Mouse (Mus musculus): ENCODE data around the gene Mthfd2. TPM values are rescaled to one million over a fixed set of nuclear protein-coding genes. Genes with fewer than 3 reads are reported as not detected.

Gene Mthfd2
- polyA plus RNA-seq, 1 experiment from 2014 or later, result 42.0 TPM

GRCm38 (mm10) chr6:83323652-83324419, 1.9 kb downstream of the Mthfd2 start:
- no peak for ATAC-seq
- no peaks in the 10 kb centered on the region for H3K9me3 ChIP-seq
- 61% methylated on average over 8 of the region's 8 CpGs for WGBS
- H3K4me1 ChIP-seq (replicated peaks), result 0 out of 2 replicates have a peak, but pooled peaks cover 8% of the 10 kb centered on the region
- H3K4me2 ChIP-seq (replicated peaks), result no peak overlapping the region
- H3K4me3 ChIP-seq (replicated peaks), result no peak overlapping the region
- no peak overlapping the region for H3K27ac ChIP-seq
- H3K36me3 ChIP-seq, result no peaks in the 10 kb centered on the region
- no peak overlapping the region for H3K9ac ChIP-seq
- no peaks in the 10 kb centered on the region for H3K27me3 ChIP-seq (replicated peaks)

- ATAC-seq, result no peak
- H3K4me1 ChIP-seq (replicated peaks), result 0 out of 2 replicates have a peak, but pooled peaks cover 8% of the 10 kb centered on the region
- no peak overlapping the region for H3K9ac ChIP-seq
- no peaks in the 10 kb centered on the region for H3K27me3 ChIP-seq (replicated peaks)
- H3K9me3 ChIP-seq, result no peaks in the 10 kb centered on the region
- no peak overlapping the region for H3K4me3 ChIP-seq (replicated peaks)
- no peak overlapping the region for H3K4me2 ChIP-seq (replicated peaks)
- H3K36me3 ChIP-seq, result no peaks in the 10 kb centered on the region
- 59% methylated on average over 2 of the region's 2 CpGs for WGBS
- no peak overlapping the region for H3K27ac ChIP-seq
Measured at GRCm38 (mm10) chr6:83322794-83323193, 2.9 kb downstream of the Mthfd2 start.

- Histone ChIP-seq H3K4me1 (replicated peaks) (peaks cover 6% of the 10 kb centered on the region; the same call in 1 of the 2 replicates), H3K4me3 (replicated peaks) (no peak overlapping the region), H3K9me3 (no peaks in the 10 kb centered on the region), H3K4me2 (replicated peaks) (no peak overlapping the region), H3K27ac (no peak overlapping the region), H3K27me3 (replicated peaks) (no peaks in the 10 kb centered on the region), H3K9ac (no peak overlapping the region), H3K36me3 (no peaks in the 10 kb centered on the region)
- no peak for ATAC-seq
- 63% methylated on average over 1 of the region's 1 CpGs for WGBS
Measured at GRCm38 (mm10) chr6:83321927-83322326, 3.8 kb downstream of the Mthfd2 start.

- under 1% methylated on average over 52 of the region's 52 CpGs for WGBS
- Histone ChIP-seq H3K9me3 (no peaks in the 10 kb centered on the region), H3K27ac (peak overlapping the region; percentile 59; the same call in 1 of the 2 replicates), H3K27me3 (replicated peaks) (no peaks in the 10 kb centered on the region), H3K4me2 (replicated peaks) (peak overlapping the region; percentile 91), H3K9ac (peak overlapping the region; percentile 79), H3K4me1 (replicated peaks) (peaks cover 10% of the 10 kb centered on the region), H3K4me3 (replicated peaks) (peak overlapping the region; percentile 96), H3K36me3 (no peaks in the 10 kb centered on the region; the same call in 1 of the 2 replicates)
- peak; percentile 98 for ATAC-seq
Measured at GRCm38 (mm10) chr6:83317108-83317741, 8.5 kb downstream of the Mthfd2 start.

GRCm38 (mm10) chr6:83316022-83316421, 9.7 kb downstream of the Mthfd2 start:
- H3K4me3 ChIP-seq (replicated peaks), result peak overlapping the region; percentile 96
- no peaks in the 10 kb centered on the region for H3K9me3 ChIP-seq
- H3K27me3 ChIP-seq (replicated peaks), result no peaks in the 10 kb centered on the region
- H3K9ac ChIP-seq, result no peak overlapping the region
- 4% methylated on average over 10 of the region's 10 CpGs for WGBS
- H3K27ac ChIP-seq, result no peak overlapping the region
- peak overlapping the region; percentile 91 for H3K4me2 ChIP-seq (replicated peaks)
- H3K4me1 ChIP-seq (replicated peaks), result peaks cover 10% of the 10 kb centered on the region
- peaks cover 7% of the 10 kb centered on the region for H3K36me3 ChIP-seq
- no peak for ATAC-seq

GRCm38 (mm10) chr6:83315293-83315692, 10.4 kb downstream of the Mthfd2 start:
- H3K4me1 ChIP-seq (replicated peaks), result peaks cover 10% of the 10 kb centered on the region
- H3K36me3 ChIP-seq, result peaks cover 13% of the 10 kb centered on the region
- H3K4me3 ChIP-seq (replicated peaks), result no peak overlapping the region
- ATAC-seq, result no peak
- no peak overlapping the region for H3K9ac ChIP-seq
- H3K4me2 ChIP-seq (replicated peaks), result no peak overlapping the region
- H3K27ac ChIP-seq, result no peak overlapping the region
- no peaks in the 10 kb centered on the region for H3K27me3 ChIP-seq (replicated peaks)
- no peaks in the 10 kb centered on the region for H3K9me3 ChIP-seq

- no peak overlapping the region for H3K4me3 ChIP-seq (replicated peaks)
- no peak overlapping the region for H3K4me2 ChIP-seq (replicated peaks)
- no peak overlapping the region for H3K9ac ChIP-seq
- ATAC-seq, result no peak; the same call in 1 of the 2 replicates
- 0 out of 2 replicates have a peak overlapping the region, but pooled peaks have one; percentile 77 for H3K27ac ChIP-seq
- WGBS, result 86% methylated on average over 8 of the region's 8 CpGs
- no peaks in the 10 kb centered on the region for H3K27me3 ChIP-seq (replicated peaks)
- H3K4me1 ChIP-seq (replicated peaks), result peaks cover 10% of the 10 kb centered on the region
- H3K36me3 ChIP-seq, result peaks cover 24% of the 10 kb centered on the region
- H3K9me3 ChIP-seq, result no peaks in the 10 kb centered on the region
Measured at GRCm38 (mm10) chr6:83312514-83312913, 13.2 kb downstream of the Mthfd2 start.

- Histone ChIP-seq H3K4me1 (replicated peaks) (peaks cover 10% of the 10 kb centered on the region), H3K36me3 (peaks cover 26% of the 10 kb centered on the region), H3K4me2 (replicated peaks) (no peak overlapping the region), H3K4me3 (replicated peaks) (no peak overlapping the region), H3K27ac (peak overlapping the region; percentile 77), H3K9me3 (no peaks in the 10 kb centered on the region), H3K9ac (no peak overlapping the region; the same call in 1 of the 2 replicates), H3K27me3 (replicated peaks) (no peaks in the 10 kb centered on the region)
- 74% methylated on average over 7 of the region's 7 CpGs for WGBS
- ATAC-seq, result peak; percentile 87
Measured at GRCm38 (mm10) chr6:83312021-83312420, 13.7 kb downstream of the Mthfd2 start.

- Histone ChIP-seq H3K4me2 (replicated peaks) (no peak overlapping the region), H3K4me3 (replicated peaks) (no peak overlapping the region), H3K27ac (no peak overlapping the region), H3K4me1 (replicated peaks) (peaks cover 4% of the 10 kb centered on the region; the same call in 1 of the 2 replicates), H3K27me3 (replicated peaks) (no peaks in the 10 kb centered on the region), H3K36me3 (peaks cover 30% of the 10 kb centered on the region), H3K9ac (no peak overlapping the region), H3K9me3 (no peaks in the 10 kb centered on the region)
- no peak for ATAC-seq
- 94% methylated on average over 11 of the region's 11 CpGs for WGBS
Measured at GRCm38 (mm10) chr6:83311206-83311605, 14.5 kb downstream of the Mthfd2 start.

- Histone ChIP-seq H3K4me2 (replicated peaks) (no peak overlapping the region), H3K27me3 (replicated peaks) (no peaks in the 10 kb centered on the region), H3K4me3 (replicated peaks) (no peak overlapping the region), H3K9ac (no peak overlapping the region), H3K27ac (no peak overlapping the region), H3K4me1 (replicated peaks) (0 out of 2 replicates have a peak, but pooled peaks cover 4% of the 10 kb centered on the region), H3K36me3 (peaks cover 32% of the 10 kb centered on the region), H3K9me3 (no peaks in the 10 kb centered on the region)
- WGBS, result 88% methylated on average over 7 of the region's 7 CpGs
- no peak for ATAC-seq
Measured at GRCm38 (mm10) chr6:83309017-83309416, 16.7 kb downstream of the Mthfd2 start.

GRCm38 (mm10) chr6:83302264-83302663, 23.4 kb downstream of the Mthfd2 start:
- Histone ChIP-seq H3K36me3 (peaks cover 8% of the 10 kb centered on the region; the same call in 1 of the 2 replicates), H3K27me3 (replicated peaks) (no peaks in the 10 kb centered on the region), H3K4me2 (replicated peaks) (no peak overlapping the region), H3K27ac (no peak overlapping the region), H3K4me1 (replicated peaks) (no peaks in the 10 kb centered on the region), H3K9ac (no peak overlapping the region), H3K4me3 (replicated peaks) (no peak overlapping the region), H3K9me3 (no peaks in the 10 kb centered on the region)
- WGBS, result 76% methylated on average over 5 of the region's 5 CpGs
- ATAC-seq, result no peak

- no peaks in the 10 kb centered on the region for H3K4me1 ChIP-seq (replicated peaks)
- no peak overlapping the region for H3K27ac ChIP-seq
- 79% methylated on average over 2 of the region's 2 CpGs for WGBS
Measured at GRCm38 (mm10) chr6:83301294-83301693, 24.4 kb downstream of the Mthfd2 start.

More at GRCm38 (mm10) chr6:83301294-83301693, 24.4 kb downstream of the Mthfd2 start:
- peaks cover 2% of the 10 kb centered on the region; the same call in 1 of the 2 replicates for H3K36me3 ChIP-seq
- H3K27me3 ChIP-seq (replicated peaks), result no peaks in the 10 kb centered on the region
- H3K4me2 ChIP-seq (replicated peaks), result no peak overlapping the region
- no peak overlapping the region for H3K4me3 ChIP-seq (replicated peaks)
- no peaks in the 10 kb centered on the region for H3K9me3 ChIP-seq
- ATAC-seq, result no peak
- H3K9ac ChIP-seq, result no peak overlapping the region

Data from intestine, embryonic 15.5 days (tissue).